Comparison of ENCODE assay signal across 16 mouse cellular contexts in genomic region chr4:155888181-155888580, GRCm38 (mm10). TPM values are rescaled to one million over a fixed set of nuclear protein-coding genes. Genes with fewer than 3 reads are reported as not detected.
DNase-seq lines count a peak whose midpoint lies in the region; ATAC-seq lines count a peak whose summit lies in the region.
"Had no signal": no experiment of that assay in that cellular context is flagged by ENCODE, and none has a peak within 500 bp of the region (broad histone marks: within the 10 kb centered on the region; RNA-seq: fewer than 3 reads in every experiment).

No protein-coding gene starts in this region.

- H3K9me3 ChIP-seq in forebrain, embryonic 13.5 days (replicated peaks): no peaks in the 10 kb centered on the region
- H3K9me3 ChIP-seq in forebrain, embryonic 11.5 days (ENCODE audit: control insufficient read depth, low read length): no peaks in the 10 kb centered on the region
- H3K9me3 ChIP-seq: embryonic facial prominence, embryonic 12.5 days; forebrain, embryonic 12.5 days; heart, embryonic 12.5 days; hindbrain, embryonic 15.5 days had no signal

- H3K4me2 ChIP-seq in forebrain, embryonic 13.5 days: no peak overlapping the region
- H3K4me2 ChIP-seq in forebrain, embryonic 11.5 days (ENCODE audit: low read depth, low read length, severe bottlenecking): no peak overlapping the region
- H3K4me2 ChIP-seq: embryonic facial prominence, embryonic 12.5 days; forebrain, embryonic 12.5 days; heart, embryonic 12.5 days; hindbrain, embryonic 15.5 days had no signal

- DNase-seq in forebrain, embryonic 11.5 days (ENCODE audit: low spot score): no peak
- peak; percentile 5 for DNase-seq in layer of hippocampus, adult 11-12 months (ENCODE audit: low spot score)
- DNase-seq in layer of hippocampus, adult 9-10 months (ENCODE audit: low spot score): no peak
- DNase-seq in spleen, postnatal 4 days (ENCODE audit: low spot score in 2 of 2): peak; percentile 10 to 53
- no peak for DNase-seq in spleen, postnatal 36 days (ENCODE audit: low spot score in 2 of 2)
- no peak for DNase-seq in liver
- DNase-seq: cerebellum, adult 18-20 months; forebrain, postnatal 0 days; gastrocnemius, postnatal 10 days; heart, postnatal 36 days had no signal

- no peak overlapping the region for H3K27ac ChIP-seq in forebrain, embryonic 13.5 days
- H3K27ac ChIP-seq in forebrain, embryonic 11.5 days (ENCODE audit: low read depth, low read length): no peak overlapping the region
- H3K27ac ChIP-seq: embryonic facial prominence, embryonic 12.5 days; forebrain, embryonic 12.5 days; hindbrain, embryonic 15.5 days had no signal

- no peak for ATAC-seq in forebrain, embryonic 13.5 days
- no peak for ATAC-seq in forebrain, embryonic 11.5 days (replicated peaks; ENCODE audit: low FRiP score)
- ATAC-seq: forebrain, postnatal 0 days; intestine, embryonic 16.5 days had no signal

- H3K27me3 ChIP-seq in forebrain, embryonic 13.5 days: no peaks in the 10 kb centered on the region
- no peaks in the 10 kb centered on the region for H3K27me3 ChIP-seq in forebrain, embryonic 11.5 days (ENCODE audit: control insufficient read depth, insufficient read depth, low read length)
- H3K27me3 ChIP-seq: embryonic facial prominence, embryonic 12.5 days; forebrain, embryonic 12.5 days; heart, embryonic 12.5 days; hindbrain, embryonic 15.5 days had no signal

- no peak overlapping the region for H3K9ac ChIP-seq in forebrain, embryonic 13.5 days
- no peak overlapping the region for H3K9ac ChIP-seq in forebrain, embryonic 11.5 days (ENCODE audit: low read length)
- H3K9ac ChIP-seq: embryonic facial prominence, embryonic 12.5 days; forebrain, embryonic 12.5 days; forebrain, postnatal 0 days; heart, embryonic 12.5 days; hindbrain, embryonic 15.5 days had no signal

- H3K36me3 ChIP-seq in forebrain, embryonic 13.5 days (ENCODE audit: poor library complexity, severe bottlenecking): peaks cover 54% of the 10 kb centered on the region
- peaks cover 11% of the 10 kb centered on the region for H3K36me3 ChIP-seq in forebrain, embryonic 11.5 days (ENCODE audit: control insufficient read depth, insufficient read depth, low read length)

- H3K4me3 ChIP-seq in forebrain, embryonic 13.5 days: 0 out of 2 replicates have a peak overlapping the region, but pooled peaks have one; percentile 0
- no peak overlapping the region for H3K4me3 ChIP-seq in forebrain, embryonic 11.5 days (ENCODE audit: low read depth, low read length)
- H3K4me3 ChIP-seq: embryonic facial prominence, embryonic 12.5 days; forebrain, embryonic 12.5 days; heart, embryonic 12.5 days; hindbrain, embryonic 15.5 days had no signal

- H3K4me1 ChIP-seq in forebrain, embryonic 13.5 days: peaks cover 27% of the 10 kb centered on the region
- peaks cover 7% of the 10 kb centered on the region; the same call in 1 of the 2 replicates for H3K4me1 ChIP-seq in forebrain, embryonic 11.5 days (replicated peaks; ENCODE audit: control insufficient read depth, insufficient read depth, low read length)

- 94% methylated on average over 9 of the region's 9 CpGs for WGBS in forebrain, embryonic 13.5 days
- 95% methylated on average over 9 of the region's 9 CpGs for WGBS in forebrain, embryonic 11.5 days

RNA-seq across cellular contexts. Expression of gene Pusl1, which starts 3.4 kb away (rescaled TPM):
- 46.5 and 54.2 TPM in 2 replicates for polyA plus RNA-seq in forebrain, embryonic 13.5 days (2015; fragmentation: Nextera tagmentation; extraction: Ambion mirVana)
- polyA plus RNA-seq in forebrain, embryonic 11.5 days (2014; fragmentation: Nextera tagmentation; extraction: Ambion mirVana): 53.4 and 53.7 TPM in 2 replicates

RNA-seq across cellular contexts. Expression of gene Acap3, which starts 3.4 kb away (rescaled TPM):
- polyA plus RNA-seq in forebrain, embryonic 13.5 days (2015; fragmentation: Nextera tagmentation; extraction: Ambion mirVana): 51.0 and 56.7 TPM in 2 replicates
- polyA plus RNA-seq in forebrain, embryonic 11.5 days (2014; fragmentation: Nextera tagmentation; extraction: Ambion mirVana): 34.6 and 34.8 TPM in 2 replicates

RNA-seq across cellular contexts. Expression of gene Ints11, which starts 18.8 kb away (rescaled TPM):
- 96.2 and 106 TPM in 2 replicates for polyA plus RNA-seq in forebrain, embryonic 13.5 days (2015; fragmentation: Nextera tagmentation; extraction: Ambion mirVana)
- 108 and 117 TPM in 2 replicates for polyA plus RNA-seq in forebrain, embryonic 11.5 days (2014; fragmentation: Nextera tagmentation; extraction: Ambion mirVana)

RNA-seq across cellular contexts. Expression of gene Cptp, which starts 18.9 kb away (rescaled TPM):
- 19.1 and 22.3 TPM in 2 replicates for polyA plus RNA-seq in forebrain, embryonic 13.5 days (2015; fragmentation: Nextera tagmentation; extraction: Ambion mirVana)
- 22.3 and 27.0 TPM in 2 replicates for polyA plus RNA-seq in forebrain, embryonic 11.5 days (2014; fragmentation: Nextera tagmentation; extraction: Ambion mirVana)

RNA-seq across cellular contexts. Expression of gene Tas1r3, which starts 25.0 kb away (rescaled TPM):
- polyA plus RNA-seq in forebrain, embryonic 13.5 days (2015; fragmentation: Nextera tagmentation; extraction: Ambion mirVana): 0.58 and 0.72 TPM in 2 replicates
- 0.45 and 0.60 TPM in 2 replicates for polyA plus RNA-seq in forebrain, embryonic 11.5 days (2014; fragmentation: Nextera tagmentation; extraction: Ambion mirVana)

Comparison
In these comparisons a context has a peak if more than half of its experiments do, and no peak if none do; other contexts are left out.
1. DNase-seq: peak in layer of hippocampus, adult 11-12 months (single experiment) and spleen, postnatal 4 days (2 of 2); none in forebrain, embryonic 11.5 days (single experiment), layer of hippocampus, adult 9-10 months (single experiment), spleen, postnatal 36 days (0 of 2) and liver (single experiment).